Mouse (Mus musculus): ENCODE results near the gene Slc16a2.

Gene Slc16a2

DNA sequence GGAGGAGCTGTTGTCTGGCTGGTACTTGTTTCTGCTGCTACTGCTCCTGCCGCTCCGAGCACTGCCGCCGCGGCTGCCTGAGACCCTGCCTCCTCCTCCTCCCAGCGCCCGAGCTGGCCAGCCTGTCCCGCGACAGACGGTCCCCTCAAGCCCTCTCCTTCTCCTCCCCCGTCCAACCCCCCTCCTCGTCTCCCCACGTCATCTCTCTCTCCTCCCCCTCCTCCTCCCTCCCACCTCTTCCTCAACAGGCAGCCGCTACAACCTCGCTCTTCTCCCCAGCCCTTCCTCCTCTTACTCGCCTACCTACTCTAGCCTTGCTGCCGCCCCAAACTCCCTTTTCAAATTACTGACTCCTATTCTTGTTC is at the start of gene Slc16a2:
Gene Slc16a2 (minus strand): TSS at position 152 of the 365 bp plus-strand sequence.
- peak; percentile 77 for DNase-seq (ENCODE audit: low spot score)

- no peak for DNase-seq (ENCODE audit: low spot score)
Measured at GRCm38 (mm10) chrX:103863502-103863901, 41.7 kb upstream of the Slc16a2 start.

GRCm38 (mm10) chrX:103862877-103863276 is 41.1 kb upstream of the Slc16a2 start:
- no peak for DNase-seq (ENCODE audit: low spot score)

GRCm38 (mm10) chrX:103845266-103845665 is 23.5 kb upstream of the Slc16a2 start:
- peak; percentile 35 for DNase-seq (ENCODE audit: low spot score)

- DNase-seq (ENCODE audit: low spot score): no peak
Measured at GRCm38 (mm10) chrX:103828836-103829235, 7.1 kb upstream of the Slc16a2 start.

DNA sequence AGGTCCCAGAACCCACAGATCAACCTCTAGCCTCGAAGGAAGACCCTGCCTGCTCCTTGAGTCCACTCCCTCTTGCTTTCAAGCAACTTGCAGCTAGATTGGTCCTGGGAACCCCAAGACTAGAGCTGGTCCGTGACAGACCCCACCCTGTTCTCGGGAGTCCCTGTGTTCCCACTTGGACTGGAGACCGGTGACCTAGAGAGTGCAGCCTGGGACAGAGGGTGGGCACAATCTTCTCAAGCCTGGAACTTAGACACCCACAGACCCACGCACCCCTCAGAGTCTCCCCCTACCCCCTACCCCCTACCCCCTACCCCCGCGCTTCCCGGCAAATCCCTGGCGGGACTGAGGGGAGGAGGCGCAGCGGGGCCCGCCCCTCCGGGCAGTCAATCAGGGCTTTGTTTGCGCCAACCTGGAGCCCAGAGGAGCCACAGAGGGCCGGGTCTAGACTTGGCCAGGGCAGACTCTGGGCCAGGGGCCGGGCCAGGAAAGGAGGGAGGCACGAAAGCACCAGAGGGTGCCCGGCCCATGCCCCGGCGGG is 558 bp upstream of the Slc16a2 start:
- DNase-seq (ENCODE audit: low spot score): peak; percentile 46

- peak; percentile 14 for DNase-seq (ENCODE audit: low spot score)
Measured at GRCm38 (mm10) chrX:103821195-103821831, 470 bp downstream of the Slc16a2 start.

GRCm38 (mm10) chrX:103820307-103821194 is 1.2 kb downstream of the Slc16a2 start:
- DNase-seq (ENCODE audit: low spot score): peak; percentile 35

- DNase-seq (ENCODE audit: low spot score): no peak
Measured at GRCm38 (mm10) chrX:103819253-103819652, 2.5 kb downstream of the Slc16a2 start.

GRCm38 (mm10) chrX:103812690-103813089 is 9.1 kb downstream of the Slc16a2 start:
- DNase-seq (ENCODE audit: low spot score): no peak

GRCm38 (mm10) chrX:103810483-103810882 is 11.3 kb downstream of the Slc16a2 start:
- DNase-seq (ENCODE audit: low spot score): no peak

DNA sequence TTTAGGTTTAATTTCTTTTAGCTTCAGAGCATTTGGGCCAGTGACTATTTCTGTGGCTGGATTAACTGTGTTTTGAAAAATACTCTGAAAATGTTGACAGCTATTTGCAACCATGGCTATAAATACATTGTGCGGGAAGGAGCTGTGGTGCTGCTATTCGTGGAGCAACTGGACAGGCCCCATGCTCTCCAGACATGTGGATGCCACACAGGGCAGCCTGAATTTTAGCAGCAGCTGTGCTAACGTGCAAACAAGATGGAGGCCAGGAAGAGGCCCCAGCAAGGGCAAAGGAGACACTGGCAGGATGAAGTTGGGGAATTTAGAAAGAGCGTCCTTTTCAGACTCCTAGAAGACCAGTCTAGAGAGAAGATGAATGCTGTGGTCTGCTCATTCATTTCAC is 15.4 kb downstream of the Slc16a2 start:
- no peak for DNase-seq (ENCODE audit: low spot score)

- DNase-seq (ENCODE audit: low spot score): no peak
Measured at GRCm38 (mm10) chrX:103796961-103797360, 24.8 kb downstream of the Slc16a2 start.

DNA sequence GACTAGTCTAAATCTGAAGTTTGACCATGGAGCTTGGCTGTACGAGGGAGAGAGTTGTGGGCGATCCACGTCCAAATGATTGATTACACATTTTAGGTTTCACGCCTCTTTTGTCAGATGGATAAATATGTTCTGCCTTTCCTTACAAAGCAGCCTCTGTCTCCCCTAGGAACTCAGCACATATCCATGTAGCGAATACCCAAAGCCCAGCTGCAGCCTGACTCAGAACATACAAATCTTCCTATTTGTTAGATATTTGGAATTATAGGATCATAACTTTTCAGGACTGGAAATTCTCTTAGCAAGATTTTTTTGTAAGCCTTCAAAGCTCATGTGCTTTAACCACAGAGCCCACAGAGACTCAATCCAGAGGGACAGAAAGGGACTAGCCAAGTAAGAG is 26.3 kb downstream of the Slc16a2 start:
- no peak for DNase-seq (ENCODE audit: low spot score)

DNA sequence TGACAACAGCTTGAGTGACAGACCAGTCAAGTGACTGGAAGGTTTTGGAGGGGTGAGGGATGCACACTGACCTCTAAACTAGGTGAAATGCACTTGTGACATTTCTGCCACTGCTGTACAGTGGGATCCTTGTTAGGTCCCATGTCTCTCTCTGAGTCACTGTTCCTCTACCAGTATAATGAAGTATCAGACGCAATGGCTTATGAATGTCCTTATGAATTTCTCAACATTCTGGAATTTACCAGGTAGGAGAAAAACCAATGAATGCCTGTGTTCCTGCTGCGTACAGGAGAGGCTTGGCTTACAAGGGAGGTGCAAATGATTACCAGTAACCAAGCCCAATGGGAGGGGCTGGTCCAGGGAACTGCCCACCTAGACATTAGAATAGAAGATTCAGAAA is 30.5 kb downstream of the Slc16a2 start:
- no peak for DNase-seq (ENCODE audit: low spot score)

GRCm38 (mm10) chrX:103785681-103786080 is 36.1 kb downstream of the Slc16a2 start:
- no peak for DNase-seq (ENCODE audit: low spot score)

GRCm38 (mm10) chrX:103776412-103776811 is 45.4 kb downstream of the Slc16a2 start:
- DNase-seq (ENCODE audit: low spot score): no peak

DNA sequence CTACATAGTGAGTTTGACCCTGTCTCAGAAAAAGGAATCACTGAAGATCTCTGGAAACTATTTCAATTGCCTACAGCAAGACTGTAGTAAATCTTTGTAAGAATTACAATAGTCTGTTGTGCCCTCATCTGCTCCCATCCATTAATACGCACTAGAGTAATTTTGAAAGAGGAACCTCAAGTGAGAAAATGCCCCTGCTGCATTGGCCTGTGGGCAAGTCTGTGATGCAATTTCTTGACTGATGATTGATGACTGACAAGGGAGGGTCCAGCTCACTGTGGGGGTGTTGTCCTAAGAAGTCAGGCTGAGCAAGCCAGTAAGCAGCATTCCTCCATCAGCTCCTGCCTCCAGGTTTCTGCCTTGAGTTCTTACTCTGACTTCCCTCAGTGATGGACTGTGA is 75.6 kb downstream of the Slc16a2 start:
- DNase-seq (ENCODE audit: low spot score): no peak

GRCm38 (mm10) chrX:103744171-103745039 is 77.4 kb downstream of the Slc16a2 start:
- peak; percentile 74 for DNase-seq (ENCODE audit: low spot score)

GRCm38 (mm10) chrX:103742057-103742315 is 79.8 kb downstream of the Slc16a2 start:
- no peak for DNase-seq (ENCODE audit: low spot score)

DNA sequence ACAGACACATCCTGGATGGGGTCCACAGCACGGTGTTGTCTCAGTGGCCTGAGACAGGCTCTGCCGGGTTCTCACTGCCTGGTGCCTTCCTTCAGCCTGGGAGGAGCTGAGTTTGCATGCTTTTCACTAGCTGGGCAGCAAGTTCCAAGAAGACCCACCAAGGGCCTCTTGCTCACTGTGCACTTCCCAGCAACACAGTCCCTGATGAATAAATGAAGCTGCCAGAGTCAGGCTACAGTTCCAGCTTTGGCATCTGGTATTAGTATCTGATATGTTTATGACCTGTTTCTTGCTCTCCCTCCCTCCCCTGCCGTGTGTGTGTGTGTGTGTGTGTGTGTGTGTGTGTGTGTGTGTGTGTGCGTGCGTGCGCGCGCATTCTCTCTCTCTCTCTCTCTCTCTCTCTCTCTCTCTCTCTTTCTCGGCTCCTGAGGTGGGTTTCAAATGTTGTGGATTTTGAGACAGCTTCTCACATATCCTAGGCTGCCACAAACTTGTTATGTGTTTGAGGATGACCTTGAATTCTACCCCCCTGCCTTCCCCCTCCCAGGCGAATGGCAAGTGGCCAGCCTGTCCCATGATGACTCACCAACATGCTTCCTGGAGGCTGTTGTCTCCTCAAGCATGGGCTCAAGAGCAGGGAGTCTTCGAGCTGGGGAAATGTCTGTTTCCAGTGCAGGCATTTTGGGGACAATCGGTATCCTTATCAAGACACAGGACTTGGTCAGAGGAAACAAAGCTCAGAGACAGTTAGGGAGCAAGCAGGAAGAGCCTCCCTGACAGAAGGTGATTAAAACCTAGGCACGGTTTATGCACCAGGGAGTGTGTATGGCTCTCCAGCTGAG is 80.3 kb downstream of the Slc16a2 start:
- DNase-seq (ENCODE audit: low spot score): no peak

Data from retina, embryonic 14.5 days (tissue).